Mouse (Mus musculus) spleen, embryonic (tissue): Measurements from ENCODE around the gene Cxcr6.
"Not testable (repeated sequence)": the region's sequence is repeated elsewhere in the genome, so short reads cannot be mapped to it uniquely, and the experiment has no call there.

Experiments
- CTCF ChIA-PET: fragments of 350-600 bp; sonication (Branson Sonifier 250); formaldehyde crosslinking; loops from one replicate; lab custom pipeline; 2022; lab: Charles Lee

Cxcr6 gene

GRCm38 (mm10) chr9:123806267-123806666 is at the start of gene Cxcr6:
Gene Cxcr6 (plus strand): TSS chr9:123806475.
- CTCF ChIA-PET, result interaction anchor here (1.1 kb wide), 1 partner anchor 11 kb away, joined by 3 read pairs; no protein-coding TSS in a partner anchor

DNA sequence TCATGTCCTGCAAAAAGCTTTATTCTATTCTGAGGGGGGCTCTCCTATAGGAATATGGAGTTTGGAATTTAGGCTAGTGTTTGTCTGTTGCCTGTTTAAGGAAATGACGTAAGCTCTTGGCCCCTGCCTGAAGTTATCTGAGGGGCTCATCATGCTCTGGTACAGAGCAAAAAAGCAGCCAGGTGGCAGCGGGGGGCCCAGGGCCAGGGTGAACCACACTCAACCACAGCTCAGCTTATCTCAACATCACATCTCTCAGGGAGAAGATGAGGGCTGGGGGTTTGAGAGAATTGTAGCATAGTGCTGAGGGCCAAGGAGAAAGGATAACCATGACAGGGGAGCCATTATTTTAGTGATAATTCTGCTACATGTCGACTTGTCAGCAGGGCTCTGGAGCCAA is 49.5 kb upstream of the Cxcr6 start:
- CTCF ChIA-PET, result no interaction called here

DNA sequence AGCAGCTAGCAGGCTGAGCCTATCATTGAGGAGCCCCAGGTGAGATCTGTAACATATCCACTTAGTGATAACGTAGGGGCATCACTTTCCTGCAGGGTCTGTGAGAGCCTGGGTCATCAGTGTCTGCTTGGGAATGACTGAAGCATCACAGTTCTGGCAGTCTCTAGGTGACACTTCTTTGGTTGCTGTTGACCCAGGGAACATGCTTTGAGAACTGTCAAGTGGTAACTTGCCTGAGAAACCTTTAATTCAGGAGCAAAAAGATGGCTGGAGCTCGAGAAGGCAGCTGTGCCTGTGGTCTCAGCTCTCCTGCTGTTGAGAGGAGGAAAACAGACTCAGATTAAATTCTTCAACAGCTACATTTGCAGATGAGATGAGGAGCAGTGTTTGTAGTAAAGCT is 48.9 kb upstream of the Cxcr6 start:
- CTCF ChIA-PET, result no interaction called here

DNA sequence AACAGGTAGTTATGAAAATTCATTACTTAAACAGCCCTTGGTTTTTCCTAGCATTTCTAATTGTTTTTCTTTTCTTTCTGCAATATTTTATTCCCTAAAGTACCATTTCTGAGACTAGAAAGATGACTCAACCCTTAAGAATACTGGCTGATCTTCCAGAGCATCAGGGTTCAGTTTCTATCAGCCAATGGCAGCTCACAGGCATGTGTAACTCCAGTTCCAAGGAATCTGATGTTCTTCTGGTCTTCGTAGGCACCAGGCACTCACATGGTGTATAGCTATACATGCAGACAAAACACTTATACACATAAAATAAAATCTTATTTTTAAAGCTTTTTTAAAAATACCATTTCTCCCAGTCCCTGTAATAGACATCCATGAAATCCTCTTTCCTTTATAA is 48.1 kb upstream of the Cxcr6 start:
- CTCF ChIA-PET, result no interaction called here

- CTCF ChIA-PET, result no interaction called here
Measured at GRCm38 (mm10) chr9:123758645-123759044, 47.6 kb upstream of the Cxcr6 start.

- CTCF ChIA-PET, result no interaction called here
Measured at GRCm38 (mm10) chr9:123760806-123761205, 45.5 kb upstream of the Cxcr6 start.

GRCm38 (mm10) chr9:123762886-123763285 is 43.4 kb upstream of the Cxcr6 start:
- CTCF ChIA-PET, result no interaction called here

DNA sequence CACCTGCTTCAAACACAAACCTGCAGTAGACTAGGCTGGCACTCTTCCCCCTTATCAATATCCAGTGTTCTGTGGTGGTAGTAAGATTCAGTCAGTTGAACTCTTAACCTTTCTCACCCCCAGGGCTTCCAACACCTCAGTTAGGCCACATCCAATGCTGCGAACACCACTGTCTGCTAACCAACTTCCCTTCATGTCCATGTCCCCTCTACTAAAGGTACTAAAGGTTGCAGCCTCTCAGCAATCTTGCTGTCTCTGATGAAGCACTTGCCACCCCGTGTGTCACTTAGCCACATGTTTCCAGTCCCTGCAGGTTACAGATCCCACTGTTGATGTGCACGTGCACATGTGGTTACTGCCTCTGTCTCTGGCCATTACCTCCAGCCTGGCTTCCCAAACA is 42.5 kb upstream of the Cxcr6 start:
- CTCF ChIA-PET, result no interaction called here

DNA sequence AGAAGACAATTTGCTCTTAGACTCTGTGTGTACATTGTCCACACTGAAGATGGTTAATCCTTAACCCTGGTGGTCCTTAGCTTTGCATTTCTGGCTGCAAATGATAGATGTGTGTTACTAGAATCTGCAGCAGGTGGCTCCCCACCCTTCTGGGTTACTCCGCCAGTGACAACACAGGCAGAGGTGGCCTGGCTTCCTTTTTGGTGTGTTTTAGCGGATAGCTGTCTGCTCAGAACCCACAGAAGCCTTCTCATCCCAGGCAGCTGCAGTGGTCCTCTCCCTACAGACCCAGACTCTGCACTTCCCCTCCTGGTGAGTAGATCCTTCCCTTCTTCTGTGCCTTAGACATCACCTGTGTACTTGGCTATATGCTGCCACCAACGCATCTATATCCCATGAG is 39.3 kb upstream of the Cxcr6 start:
- CTCF ChIA-PET, result no interaction called here

DNA sequence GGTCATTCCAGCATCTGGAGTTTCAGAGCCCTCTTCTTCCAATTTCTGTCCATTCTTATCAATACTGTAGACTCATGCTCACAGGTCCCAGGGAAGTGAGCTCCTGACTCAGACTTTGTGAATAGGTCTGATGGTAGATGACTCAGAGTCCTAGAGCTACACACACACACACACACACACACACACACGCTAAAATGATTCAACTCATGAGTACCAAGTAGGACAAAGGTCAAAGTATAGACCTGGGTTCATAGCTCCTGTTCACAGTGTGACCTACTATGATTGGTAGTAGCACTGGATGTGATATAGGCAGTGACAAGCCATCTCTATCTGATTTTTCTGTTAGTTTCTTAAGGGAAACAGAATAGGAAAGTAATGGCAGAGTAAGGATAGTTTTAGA is 37.8 kb upstream of the Cxcr6 start:
- CTCF ChIA-PET, result no interaction called here

DNA sequence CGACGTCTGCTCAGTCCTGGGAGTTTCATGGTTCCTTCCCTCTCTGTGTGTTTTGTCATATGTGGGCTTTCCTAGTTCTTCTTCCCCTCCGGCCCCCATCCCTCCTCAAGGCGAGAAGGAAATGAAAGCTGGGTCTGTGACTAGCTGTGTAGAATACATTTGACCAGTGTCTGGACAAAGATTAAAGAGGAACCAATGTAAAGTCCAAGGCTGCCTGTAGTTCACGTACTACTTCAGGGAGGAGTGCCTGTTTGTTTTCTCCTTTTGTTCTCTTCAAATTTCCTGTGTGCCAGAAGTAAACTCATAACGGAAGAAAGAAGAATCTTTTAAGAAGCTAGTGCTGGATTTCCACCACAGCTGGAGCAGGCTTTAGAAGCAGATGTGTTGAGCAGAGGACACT is 36.7 kb upstream of the Cxcr6 start:
- CTCF ChIA-PET, result interaction anchor here (0.9 kb wide), 1 partner anchor 38 kb away, joined by 3 read pairs; no protein-coding TSS in a partner anchor

GRCm38 (mm10) chr9:123773299-123773698 is 33.0 kb upstream of the Cxcr6 start:
- CTCF ChIA-PET, result not testable (repeated sequence)

DNA sequence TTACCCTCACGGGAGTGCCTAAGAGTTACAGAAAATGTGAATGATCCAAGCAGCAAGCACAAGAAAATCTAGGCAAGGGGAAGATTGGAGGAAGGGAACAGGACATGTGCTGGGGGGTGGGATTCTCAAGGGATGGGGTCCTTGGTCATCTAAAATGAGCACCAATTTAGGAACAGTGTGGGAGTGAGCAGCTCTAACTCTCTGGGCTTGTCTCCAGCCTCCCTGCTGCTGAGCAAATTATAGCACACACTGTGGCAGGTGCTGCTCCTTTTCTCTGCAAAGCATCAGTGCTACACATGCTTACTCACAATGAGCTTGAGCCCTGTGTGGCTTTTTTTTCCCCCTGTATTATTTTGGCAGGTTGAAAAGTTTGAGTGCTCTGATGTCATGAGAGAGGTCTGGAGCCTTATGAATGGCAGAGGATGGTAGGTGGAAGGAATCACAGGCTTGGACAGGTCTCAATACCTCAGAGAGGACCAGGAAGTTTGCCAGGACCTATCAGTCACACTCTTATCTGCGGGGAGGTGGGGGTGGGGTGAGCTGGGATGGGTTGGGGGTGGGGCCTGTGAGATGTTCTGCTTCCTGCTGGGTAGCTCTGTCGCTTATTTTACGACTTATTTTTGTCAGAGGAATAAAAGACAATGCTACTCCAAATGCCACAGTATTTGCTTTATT is 17.3 kb upstream of the Cxcr6 start:
- CTCF ChIA-PET, result no interaction called here

GRCm38 (mm10) chr9:123796174-123796573 is 10.1 kb upstream of the Cxcr6 start:
- CTCF ChIA-PET, result interaction anchor here (0.6 to 1.1 kb wide), 2 partner anchors 12 to 126 kb away, joined by 3 to 11 read pairs; no protein-coding TSS in a partner anchor

- CTCF ChIA-PET, result interaction anchor here (0.5 to 0.6 kb wide), 2 partner anchors 18 to 194 kb away, joined by 3 to 4 read pairs; no protein-coding TSS in a partner anchor
Measured at GRCm38 (mm10) chr9:123801527-123801926, 4.7 kb upstream of the Cxcr6 start.

DNA sequence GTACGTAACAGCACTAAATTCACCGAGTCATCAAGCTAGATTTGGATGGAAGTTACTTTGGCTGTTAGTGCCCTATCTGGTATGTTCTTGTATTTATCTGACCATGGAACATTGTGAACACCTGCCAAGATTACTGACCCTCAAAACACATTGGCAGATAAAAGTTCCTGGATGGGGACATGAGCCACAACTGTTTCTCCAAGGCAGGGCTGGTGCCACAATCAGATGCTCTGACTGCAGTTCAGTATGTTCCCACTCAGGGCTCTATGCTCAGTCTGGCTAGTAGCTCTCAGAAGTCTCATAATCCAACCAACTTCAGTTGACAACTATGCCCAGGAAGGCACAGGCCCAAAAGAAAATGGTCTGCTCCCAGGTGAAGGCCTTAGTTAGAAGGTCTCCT is 3.9 kb upstream of the Cxcr6 start:
- CTCF ChIA-PET, result no interaction called here

- CTCF ChIA-PET, result no interaction called here
Measured at GRCm38 (mm10) chr9:123802896-123803295, 3.4 kb upstream of the Cxcr6 start.

GRCm38 (mm10) chr9:123805241-123805640 is 1.0 kb upstream of the Cxcr6 start:
- CTCF ChIA-PET, result no interaction called here

DNA sequence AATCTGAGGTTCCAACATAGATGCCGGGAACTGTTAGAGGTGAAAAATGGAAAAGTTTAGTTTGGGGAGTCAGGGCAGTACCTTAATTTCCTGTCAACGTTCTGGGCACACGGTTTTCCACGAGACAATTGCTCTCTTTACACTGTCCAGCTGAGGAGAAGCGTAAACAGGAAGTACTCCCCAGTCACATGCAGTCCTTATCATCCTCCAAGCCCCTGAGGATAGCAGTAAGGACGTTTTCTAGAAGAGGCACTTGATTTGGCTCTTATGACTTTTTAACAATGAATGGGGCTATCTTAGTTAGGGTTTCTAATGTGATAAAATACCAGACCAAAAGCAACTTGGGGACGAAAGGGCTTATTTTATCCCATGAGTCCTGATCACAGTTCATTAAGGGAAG is 2.3 kb downstream of the Cxcr6 start:
- CTCF ChIA-PET, result no interaction called here

- CTCF ChIA-PET, result no interaction called here
Measured at GRCm38 (mm10) chr9:123811831-123812230, 5.6 kb downstream of the Cxcr6 start.

DNA sequence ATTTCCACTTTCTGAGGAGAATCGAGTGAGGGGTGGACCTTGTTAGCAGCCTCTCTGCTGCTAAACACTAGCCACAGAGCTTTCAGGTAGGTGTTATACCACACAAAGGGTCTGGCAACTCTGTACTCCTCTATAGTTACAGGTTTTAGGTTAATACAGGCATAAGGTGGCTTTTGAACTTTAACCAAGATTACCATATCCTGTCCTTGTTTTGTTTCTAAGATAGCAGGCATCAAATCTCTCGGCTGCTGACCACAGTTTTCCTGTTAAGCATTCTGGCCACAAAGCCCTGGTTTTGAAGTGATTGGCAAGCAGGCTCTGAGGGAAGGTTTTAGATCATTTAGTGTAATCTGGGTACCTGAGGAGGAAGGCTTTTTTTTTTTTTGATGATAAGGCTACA is 8.1 kb downstream of the Cxcr6 start:
- CTCF ChIA-PET, result no interaction called here

- CTCF ChIA-PET, result no interaction called here
Measured at GRCm38 (mm10) chr9:123814821-123815220, 8.5 kb downstream of the Cxcr6 start.

DNA sequence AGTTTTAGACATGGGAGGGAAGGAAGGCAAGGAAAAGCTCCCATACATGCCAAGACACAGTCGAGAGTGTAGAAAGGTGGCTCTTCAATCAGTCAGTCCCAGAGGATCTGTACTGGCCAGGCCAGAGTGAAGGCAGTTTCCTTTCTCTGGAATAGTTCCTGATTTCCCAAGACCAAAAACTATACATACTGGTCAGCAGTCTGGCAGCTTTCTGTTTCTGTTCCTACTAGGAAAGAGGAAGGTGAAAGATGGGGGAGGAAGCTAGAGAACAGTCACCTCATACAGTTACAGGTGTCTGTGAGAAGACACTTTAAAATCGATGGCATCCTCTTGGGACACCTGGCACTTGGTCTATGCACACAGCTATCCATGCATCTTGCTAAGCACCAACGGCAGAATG is 9.2 kb downstream of the Cxcr6 start:
- CTCF ChIA-PET, result no interaction called here

DNA sequence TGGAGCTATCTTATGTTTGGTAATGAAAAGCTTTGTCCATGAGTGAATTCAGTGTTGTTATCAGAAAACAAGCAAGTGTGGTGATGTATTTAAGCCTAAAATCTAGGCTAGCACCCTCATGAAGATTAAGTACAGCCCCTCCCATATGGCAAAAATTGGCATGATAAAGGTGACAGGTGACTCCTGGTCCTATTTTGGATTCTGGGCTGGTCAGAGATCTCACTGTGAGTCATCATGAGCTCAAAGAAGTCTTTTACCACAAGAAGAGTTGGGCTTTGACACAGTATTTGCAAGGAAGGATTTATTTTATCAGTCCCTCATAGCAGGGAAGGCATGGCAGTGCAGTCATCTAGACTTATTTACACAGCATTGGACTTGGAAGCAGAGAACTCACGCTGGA is 9.7 kb downstream of the Cxcr6 start:
- CTCF ChIA-PET, result no interaction called here
